Mouse (Mus musculus): ENCODE data around the gene Olfr139. TPM values are rescaled to one million over a fixed set of nuclear protein-coding genes. Genes with fewer than 3 reads are reported as not detected.

Gene Olfr139
- not detected for total RNA-seq (2021)
- long read RNA-seq, experiment 1: 0 reads
- long read RNA-seq, experiment 2: 0 reads

- DNase-seq: no peak
These were observed at the start of gene Olfr139, which contains the start of gene Olfr399 for GRCm38 (mm10) chr11:74056451-74056850. Gene Olfr139 (minus strand): TSS chr11:74056551. Gene Olfr399 (minus strand): TSS chr11:74056615.

DNA sequence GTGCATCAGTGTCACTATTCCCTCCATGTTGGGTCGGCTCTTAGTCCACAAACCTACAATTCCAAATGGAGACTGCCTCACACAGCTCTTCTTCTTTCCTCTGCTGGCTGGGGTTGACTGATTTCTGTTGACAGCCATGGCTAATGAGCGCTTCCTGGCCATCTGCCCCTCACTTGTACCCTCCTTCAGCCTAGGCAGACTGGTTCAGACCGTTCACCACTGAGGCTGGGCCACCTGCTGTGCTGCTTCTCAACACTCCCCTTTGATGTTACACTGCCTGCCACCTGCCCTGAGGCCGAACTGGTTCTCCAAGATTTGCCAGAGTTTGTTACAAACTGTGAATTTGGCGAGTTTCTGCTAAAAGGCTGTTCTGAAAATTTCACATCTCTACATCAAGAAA is 48.7 kb upstream of the Olfr139 start:
- DNase-seq: no peak

DNA sequence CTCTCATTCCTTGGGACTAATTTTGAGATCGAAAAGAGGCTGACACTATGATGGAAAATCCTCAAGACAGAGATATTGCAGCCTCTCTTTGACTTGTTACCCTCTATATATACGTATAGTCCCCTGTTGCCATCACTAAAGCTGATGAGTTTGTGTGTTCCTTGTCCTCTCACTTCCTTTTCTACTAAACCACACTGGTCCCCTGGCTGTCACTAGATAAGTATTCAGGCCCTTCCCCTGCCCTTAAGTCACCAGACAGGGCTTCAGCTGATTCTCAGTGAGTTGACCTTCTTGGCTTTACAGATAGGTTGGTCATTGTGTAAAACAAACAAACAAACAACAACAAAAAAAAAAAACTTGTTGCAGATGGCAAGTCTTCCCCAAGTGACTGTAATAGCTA is 45.2 kb upstream of the Olfr139 start:
- DNase-seq: no peak

DNA sequence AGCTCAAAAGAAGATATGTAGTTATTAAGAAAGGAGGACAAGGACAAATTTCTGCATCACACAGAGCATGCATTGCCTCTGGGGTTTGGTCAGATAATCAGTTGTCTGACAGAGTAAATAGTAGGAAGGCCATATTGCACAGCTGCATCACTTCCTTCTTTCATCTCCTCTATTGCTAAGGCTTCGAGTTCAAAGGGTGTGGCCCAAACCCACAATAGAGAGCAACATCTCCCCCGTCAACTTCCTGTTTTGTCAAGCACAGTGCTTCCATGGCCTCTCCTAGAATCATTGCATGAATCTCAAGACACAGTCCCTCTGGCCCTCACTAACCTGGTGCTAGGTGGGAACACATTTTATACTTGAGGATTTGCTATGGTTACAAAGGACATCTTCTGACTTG is 44.4 kb upstream of the Olfr139 start:
- DNase-seq: peak; percentile 2 to 12

DNA sequence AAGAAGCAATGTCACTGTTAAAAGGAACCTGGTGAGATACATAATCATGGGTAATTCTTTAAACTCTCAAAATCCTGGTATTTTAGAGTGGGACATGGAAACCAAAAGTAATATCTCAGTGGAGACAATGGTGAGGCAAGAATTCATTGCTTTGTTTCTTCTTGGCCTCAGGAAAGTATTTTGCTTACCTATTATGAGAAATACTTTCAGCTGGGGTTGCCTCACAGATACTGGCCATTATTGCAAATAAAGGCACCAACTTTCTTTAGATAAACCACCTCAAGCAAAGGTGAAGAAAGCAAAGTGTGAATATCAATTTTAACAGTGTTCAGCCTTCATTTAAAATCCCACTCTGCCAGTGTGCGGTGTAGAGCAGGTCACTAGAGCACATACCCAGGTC is 13.3 kb upstream of the Olfr139 start, which contains the start of gene Zfp616:
Zfp616 (plus strand) TSS at position 301 of the 400 bp plus-strand sequence.
- DNase-seq: no peak

GRCm38 (mm10) chr11:74051347-74051746 is 5.0 kb downstream of the Olfr139 start:
- no peak for DNase-seq

Other genes starting within 250 kb of the Olfr139 start
- gene Olfr392, start 239.5 kb downstream of the Olfr139 start, total RNA-seq (2021): not detected
- not detected for gene Olfr393, start 205.1 kb downstream of the Olfr139 start, total RNA-seq (2021)
- gene Olfr394, start 165.8 kb downstream of the Olfr139 start, total RNA-seq (2021): not detected
- gene Olfr395, start 147.3 kb downstream of the Olfr139 start, total RNA-seq (2021): not detected
- not detected for gene Olfr23, start 119.9 kb downstream of the Olfr139 start, total RNA-seq (2021)
- not detected for gene Olfr397, start 95.7 kb downstream of the Olfr139 start, total RNA-seq (2021)
- not detected for gene Olfr398, start 66.1 kb downstream of the Olfr139 start, total RNA-seq (2021)
- gene Olfr399, start 64 bp upstream of the Olfr139 start, total RNA-seq (2021): not detected
- not detected for gene Zfp616, start 13.4 kb upstream of the Olfr139 start, total RNA-seq (2021)
- gene Olfr401, start 57.2 kb upstream of the Olfr139 start, total RNA-seq (2021): not detected
- gene Olfr402, start 97.0 kb upstream of the Olfr139 start, total RNA-seq (2021): not detected
- not detected for gene Olfr403, start 129.7 kb upstream of the Olfr139 start, total RNA-seq (2021)
- gene Olfr43, start 154.8 kb upstream of the Olfr139 start, total RNA-seq (2021): not detected
- gene Olfr406, start 203.3 kb upstream of the Olfr139 start, total RNA-seq (2021): not detected
- not detected for gene Olfr59, start 227.2 kb upstream of the Olfr139 start, total RNA-seq (2021)